Mouse (Mus musculus) forebrain, embryonic 16.5 days (tissue): ENCODE measurements around the gene Ptprn2. TPM values are rescaled to one million over a fixed set of nuclear protein-coding genes. Genes with fewer than 3 reads are reported as not detected.

Source experiments
- ATAC-seq: fragments of 200-750 bp; cut with Nextera tagmentation; 2 replicates; pipeline ENCODE4 v1.8.0; 2017; ENCODE audit warnings: mild to moderate bottlenecking, moderate library complexity
- H3K27ac ChIP-seq: fragments of 300-500 bp; sonication (generic); 2 replicates; pipeline ENCODE4 v1.5.1; 2014; ENCODE audit warnings: low read length, control low read depth
- H3K27me3 ChIP-seq: fragments of 300-500 bp; sonication (generic); replicated peaks from 2 replicates; pipeline ENCODE4 v1.6.1; 2014; ENCODE audit warnings: low read length; ENCODE audit not compliant: control insufficient read depth, insufficient read depth
- H3K36me3 ChIP-seq: fragments of 300-500 bp; sonication (generic); 2 replicates; pipeline ENCODE4 v1.6.1; 2014; ENCODE audit not compliant: control insufficient read depth, insufficient read depth
- H3K4me1 ChIP-seq: fragments of 300-500 bp; sonication (generic); replicated peaks from 2 replicates; pipeline ENCODE4 v1.6.1; 2014; ENCODE audit warnings: low read length; ENCODE audit not compliant: control insufficient read depth, insufficient read depth
- H3K4me2 ChIP-seq: fragments of 300-500 bp; sonication (generic); 2 replicates; pipeline ENCODE4 v1.6.1; 2014; ENCODE audit warnings: mild to moderate bottlenecking, low read length, control low read depth
- H3K4me3 ChIP-seq: fragments of 300-500 bp; sonication (generic); replicated peaks from 2 replicates; pipeline ENCODE4 v1.5.1; 2014; ENCODE audit warnings: mild to moderate bottlenecking, low read length, control low read depth
- H3K9ac ChIP-seq: fragments of 300-500 bp; sonication (generic); replicated peaks from 2 replicates; pipeline ENCODE4 v1.6.1; 2014; ENCODE audit warnings: low read depth, low read length, control low read depth
- H3K9me3 ChIP-seq: fragments of 300-500 bp; sonication (generic); 2 replicates; pipeline ENCODE4 v1.6.1; 2016; ENCODE audit warnings: low read length; ENCODE audit not compliant: control insufficient read depth
- WGBS: fragments of 180-500 bp; shearing (Covaris S2); extraction: QIAGEN DNeasy Blood & Tissue Kit; methylation state at CpG from one replicate; pipeline ENCODE4 v1.1.7; 2014; 5-methylcytosine and 5-hydroxymethylcytosine counted together
- polyA plus RNA-seq: library from polyadenylated mRNA; unstranded; fragments of >200 nt; fragmentation: Nextera tagmentation; extraction: Ambion mirVana; gene quantifications from 2 replicates; pipeline ENCODE4 v1.2.1, GENCODE M21; 2015

Ptprn2 gene
- polyA plus RNA-seq, 1 experiment from 2014 or later: 11.5 TPM

- no peak overlapping the region for H3K4me2 ChIP-seq
- no peak overlapping the region for H3K27ac ChIP-seq
- no peak overlapping the region for H3K4me3 ChIP-seq
- H3K9me3 ChIP-seq: no peaks in the 10 kb centered on the region
- 62% methylated on average over 6 of the region's 6 CpGs for WGBS
- no peak for ATAC-seq
- no peaks in the 10 kb centered on the region for H3K36me3 ChIP-seq
- no peak overlapping the region for H3K9ac ChIP-seq
- no peaks in the 10 kb centered on the region for H3K27me3 ChIP-seq
- H3K4me1 ChIP-seq: peaks cover 13% of the 10 kb centered on the region; the same call in 1 of the 2 replicates
Measured at GRCm38 (mm10) chr12:116887496-116888281, 402.2 kb downstream of the Ptprn2 start.

- Histone ChIP-seq H3K4me3 (no peak overlapping the region), H3K27ac (no peak overlapping the region; the same call in 1 of the 2 replicates), H3K9me3 (no peaks in the 10 kb centered on the region), H3K27me3 (no peaks in the 10 kb centered on the region), H3K36me3 (no peaks in the 10 kb centered on the region), H3K4me1 (peaks cover 13% of the 10 kb centered on the region; the same call in 1 of the 2 replicates), H3K4me2 (no peak overlapping the region), H3K9ac (no peak overlapping the region)
- no peak; the same call in 1 of the 2 replicates for ATAC-seq
- WGBS: 47% methylated on average over 2 of the region's 2 CpGs
Measured at GRCm38 (mm10) chr12:116888856-116889255, 403.3 kb downstream of the Ptprn2 start.

GRCm38 (mm10) chr12:116892584-116892983 lies 407.1 kb downstream of the Ptprn2 start:
- H3K4me3 ChIP-seq: no peak overlapping the region
- H3K36me3 ChIP-seq: no peaks in the 10 kb centered on the region
- no peak overlapping the region for H3K27ac ChIP-seq
- no peak overlapping the region for H3K4me2 ChIP-seq
- peaks cover 2% of the 10 kb centered on the region; the same call in 1 of the 2 replicates for H3K9me3 ChIP-seq
- no peak overlapping the region for H3K9ac ChIP-seq
- ATAC-seq: no peak
- peaks cover 11% of the 10 kb centered on the region; the same call in 1 of the 2 replicates for H3K4me1 ChIP-seq
- WGBS: 82% methylated on average over 8 of the region's 8 CpGs
- no peaks in the 10 kb centered on the region for H3K27me3 ChIP-seq

GRCm38 (mm10) chr12:116896651-116897050 lies 411.1 kb downstream of the Ptprn2 start:
- no peak overlapping the region for H3K4me3 ChIP-seq
- H3K27me3 ChIP-seq: no peaks in the 10 kb centered on the region
- H3K9me3 ChIP-seq: peaks cover 2% of the 10 kb centered on the region; the same call in 1 of the 2 replicates
- H3K9ac ChIP-seq: no peak overlapping the region
- no peaks in the 10 kb centered on the region for H3K4me1 ChIP-seq
- 51% methylated on average over 2 of the region's 2 CpGs for WGBS
- H3K36me3 ChIP-seq: no peaks in the 10 kb centered on the region
- no peak overlapping the region for H3K4me2 ChIP-seq
- ATAC-seq: no peak
- H3K27ac ChIP-seq: no peak overlapping the region

- H3K27ac ChIP-seq: no peak overlapping the region
- H3K4me3 ChIP-seq: no peak overlapping the region
- no peaks in the 10 kb centered on the region for H3K27me3 ChIP-seq
- ATAC-seq: no peak
- 19% methylated on average over 3 of the region's 3 CpGs for WGBS
- no peak overlapping the region for H3K4me2 ChIP-seq
- no peaks in the 10 kb centered on the region for H3K4me1 ChIP-seq
- H3K9me3 ChIP-seq: peaks cover 2% of the 10 kb centered on the region; the same call in 1 of the 2 replicates
- no peaks in the 10 kb centered on the region for H3K36me3 ChIP-seq
- no peak overlapping the region for H3K9ac ChIP-seq
Measured at GRCm38 (mm10) chr12:116901773-116902172, 416.3 kb downstream of the Ptprn2 start.

GRCm38 (mm10) chr12:116907424-116907823 lies 421.9 kb downstream of the Ptprn2 start:
- Histone ChIP-seq H3K9ac (no peak overlapping the region), H3K4me1 (peaks cover 25% of the 10 kb centered on the region), H3K9me3 (no peaks in the 10 kb centered on the region), H3K36me3 (no peaks in the 10 kb centered on the region), H3K4me2 (no peak overlapping the region), H3K27ac (peak overlapping the region; percentile 79), H3K4me3 (no peak overlapping the region), H3K27me3 (no peaks in the 10 kb centered on the region)
- WGBS: 28% methylated on average over 1 of the region's 1 CpGs
- peak; percentile 70 for ATAC-seq

GRCm38 (mm10) chr12:116908668-116909067 lies 423.1 kb downstream of the Ptprn2 start:
- 23% methylated on average over 2 of the region's 2 CpGs for WGBS
- peak; percentile 77 for ATAC-seq
- H3K27ac ChIP-seq: peak overlapping the region; percentile 79

GRCm38 (mm10) chr12:116916776-116917175 lies 431.3 kb downstream of the Ptprn2 start:
- Histone ChIP-seq H3K36me3 (no peaks in the 10 kb centered on the region), H3K9ac (no peak overlapping the region), H3K4me1 (peaks cover 22% of the 10 kb centered on the region), H3K4me3 (no peak overlapping the region), H3K9me3 (no peaks in the 10 kb centered on the region), H3K27ac (no peak overlapping the region), H3K4me2 (no peak overlapping the region), H3K27me3 (no peaks in the 10 kb centered on the region)
- ATAC-seq: no peak
- WGBS: 76% methylated on average over 5 of the region's 5 CpGs

More at GRCm38 (mm10) chr12:116908668-116909067, 423.1 kb downstream of the Ptprn2 start:
- H3K9me3 ChIP-seq: no peaks in the 10 kb centered on the region
- no peaks in the 10 kb centered on the region for H3K36me3 ChIP-seq
- no peak overlapping the region for H3K9ac ChIP-seq
- no peak overlapping the region for H3K4me2 ChIP-seq
- H3K4me1 ChIP-seq: peaks cover 25% of the 10 kb centered on the region
- H3K4me3 ChIP-seq: no peak overlapping the region
- no peaks in the 10 kb centered on the region for H3K27me3 ChIP-seq

GRCm38 (mm10) chr12:116919185-116919584 lies 433.7 kb downstream of the Ptprn2 start:
- Histone ChIP-seq H3K4me2 (no peak overlapping the region), H3K27me3 (no peaks in the 10 kb centered on the region), H3K9me3 (no peaks in the 10 kb centered on the region), H3K36me3 (no peaks in the 10 kb centered on the region), H3K4me1 (peaks cover 22% of the 10 kb centered on the region), H3K27ac (peak overlapping the region; percentile 91), H3K4me3 (no peak overlapping the region), H3K9ac (no peak overlapping the region)
- 36% methylated on average over 6 of the region's 6 CpGs for WGBS
- ATAC-seq: 0 out of 2 replicates have a peak, but pooled peaks have one; percentile 1
